Mouse (Mus musculus): ENCODE data around the gene Eef1a1. TPM values are rescaled to one million over a fixed set of nuclear protein-coding genes. Genes with fewer than 3 reads are reported as not detected.
A peak's percentile ranks its signal among the peaks of the same experiment; 100 is the strongest.

Eef1a1 gene
- polyA plus RNA-seq, 1 experiment from 2014 or later = 3,078 TPM

GRCm38 (mm10) chr9:78475383-78475780 is 13.6 kb downstream of the Eef1a1 start:
- 84% methylated on average over 2 of the region's 2 CpGs for WGBS
- H3K36me3 ChIP-seq = peaks cover 83% of the 10 kb centered on the region
- no peaks in the 10 kb centered on the region for H3K9me3 ChIP-seq
- ATAC-seq (ENCODE audit: extremely low read depth, insufficient number of reproducible peaks, low FRiP score, low TSS enrichment) = no peak
- peaks cover 19% of the 10 kb centered on the region for H3K4me1 ChIP-seq
- no peak overlapping the region for H3K4me2 ChIP-seq
- no peak overlapping the region for H3K4me3 ChIP-seq
- no peak overlapping the region for H3K27ac ChIP-seq (replicated peaks)
- no peak overlapping the region for H3K9ac ChIP-seq
- no peaks in the 10 kb centered on the region for H3K27me3 ChIP-seq (replicated peaks)

GRCm38 (mm10) chr9:78474771-78475382 is 14.1 kb downstream of the Eef1a1 start:
- Histone ChIP-seq H3K4me3 (no peak overlapping the region), H3K36me3 (peaks cover 83% of the 10 kb centered on the region), H3K9ac (no peak overlapping the region), H3K9me3 (no peaks in the 10 kb centered on the region), H3K27ac (replicated peaks) (no peak overlapping the region), H3K27me3 (replicated peaks) (no peaks in the 10 kb centered on the region), H3K4me1 (peaks cover 19% of the 10 kb centered on the region), H3K4me2 (no peak overlapping the region)
- ATAC-seq (ENCODE audit: extremely low read depth, insufficient number of reproducible peaks, low FRiP score, low TSS enrichment) = no peak
- 80% methylated on average over 5 of the region's 5 CpGs for WGBS

- Histone ChIP-seq H3K4me1 (peaks cover 15% of the 10 kb centered on the region), H3K9me3 (no peaks in the 10 kb centered on the region), H3K4me2 (no peak overlapping the region), H3K4me3 (no peak overlapping the region), H3K36me3 (peaks cover 84% of the 10 kb centered on the region), H3K27me3 (replicated peaks) (no peaks in the 10 kb centered on the region), H3K9ac (no peak overlapping the region), H3K27ac (replicated peaks) (no peak overlapping the region)
- no peak for ATAC-seq (ENCODE audit: extremely low read depth, insufficient number of reproducible peaks, low FRiP score, low TSS enrichment)
- 82% methylated on average over 2 of the region's 2 CpGs for WGBS
Measured at GRCm38 (mm10) chr9:78474270-78474669, 14.7 kb downstream of the Eef1a1 start.

- no peak overlapping the region for H3K27ac ChIP-seq (replicated peaks)
- H3K36me3 ChIP-seq = peaks cover 84% of the 10 kb centered on the region
- H3K4me1 ChIP-seq = peaks cover 8% of the 10 kb centered on the region
- H3K4me3 ChIP-seq = no peak overlapping the region
- H3K9ac ChIP-seq = no peak overlapping the region
- no peaks in the 10 kb centered on the region for H3K9me3 ChIP-seq
- ATAC-seq (ENCODE audit: extremely low read depth, insufficient number of reproducible peaks, low FRiP score, low TSS enrichment) = no peak
- no peak overlapping the region for H3K4me2 ChIP-seq
- H3K27me3 ChIP-seq (replicated peaks) = no peaks in the 10 kb centered on the region
- 83% methylated on average over 8 of the region's 8 CpGs for WGBS
Measured at GRCm38 (mm10) chr9:78473588-78473987, 15.4 kb downstream of the Eef1a1 start.

- H3K4me2 ChIP-seq = no peak overlapping the region
- H3K9ac ChIP-seq = no peak overlapping the region
- H3K36me3 ChIP-seq = peaks cover 98% of the 10 kb centered on the region
- H3K4me1 ChIP-seq = no peaks in the 10 kb centered on the region
- 80% methylated on average over 3 of the region's 3 CpGs for WGBS
- ATAC-seq (ENCODE audit: extremely low read depth, insufficient number of reproducible peaks, low FRiP score, low TSS enrichment) = no peak
- H3K9me3 ChIP-seq = no peaks in the 10 kb centered on the region
- no peaks in the 10 kb centered on the region for H3K27me3 ChIP-seq (replicated peaks)
- no peak overlapping the region for H3K4me3 ChIP-seq
- no peak overlapping the region for H3K27ac ChIP-seq (replicated peaks)
Measured at GRCm38 (mm10) chr9:78465725-78466124, 23.2 kb downstream of the Eef1a1 start.

- H3K9ac ChIP-seq = no peak overlapping the region
- no peak overlapping the region for H3K27ac ChIP-seq (replicated peaks)
- H3K4me3 ChIP-seq = no peak overlapping the region
- H3K9me3 ChIP-seq = no peaks in the 10 kb centered on the region
- H3K36me3 ChIP-seq = peaks cover 97% of the 10 kb centered on the region
- ATAC-seq (ENCODE audit: extremely low read depth, insufficient number of reproducible peaks, low FRiP score, low TSS enrichment) = no peak
- no peaks in the 10 kb centered on the region for H3K27me3 ChIP-seq (replicated peaks)
- no peaks in the 10 kb centered on the region for H3K4me1 ChIP-seq
- H3K4me2 ChIP-seq = no peak overlapping the region
- WGBS = 77% methylated on average over 4 of the region's 4 CpGs
Measured at GRCm38 (mm10) chr9:78463337-78463736, 25.6 kb downstream of the Eef1a1 start.

GRCm38 (mm10) chr9:78457026-78457425 is 31.9 kb downstream of the Eef1a1 start:
- Histone ChIP-seq H3K4me3 (no peak overlapping the region), H3K36me3 (peaks cover 88% of the 10 kb centered on the region), H3K27me3 (replicated peaks) (no peaks in the 10 kb centered on the region), H3K9ac (no peak overlapping the region), H3K27ac (replicated peaks) (no peak overlapping the region), H3K4me1 (no peaks in the 10 kb centered on the region), H3K9me3 (no peaks in the 10 kb centered on the region), H3K4me2 (no peak overlapping the region)
- 78% methylated on average over 8 of the region's 8 CpGs for WGBS
- ATAC-seq (ENCODE audit: extremely low read depth, insufficient number of reproducible peaks, low FRiP score, low TSS enrichment) = no peak

GRCm38 (mm10) chr9:78451382-78451781 is 37.6 kb downstream of the Eef1a1 start:
- WGBS = 71% methylated on average over 4 of the region's 4 CpGs
- Histone ChIP-seq H3K4me3 (no peak overlapping the region), H3K4me2 (no peak overlapping the region), H3K9me3 (no peaks in the 10 kb centered on the region), H3K9ac (no peak overlapping the region), H3K4me1 (peaks cover 13% of the 10 kb centered on the region), H3K27me3 (replicated peaks) (peaks cover 8% of the 10 kb centered on the region), H3K36me3 (peaks cover 49% of the 10 kb centered on the region), H3K27ac (replicated peaks) (no peak overlapping the region)
- no peak for ATAC-seq (ENCODE audit: extremely low read depth, insufficient number of reproducible peaks, low FRiP score, low TSS enrichment)

- ATAC-seq (ENCODE audit: extremely low read depth, insufficient number of reproducible peaks, low FRiP score, low TSS enrichment) = no peak
- peaks cover 18% of the 10 kb centered on the region for H3K27me3 ChIP-seq (replicated peaks)
- no peak overlapping the region for H3K4me2 ChIP-seq
- 77% methylated on average over 5 of the region's 5 CpGs for WGBS
- H3K4me3 ChIP-seq = no peak overlapping the region
- peaks cover 13% of the 10 kb centered on the region for H3K4me1 ChIP-seq
- no peak overlapping the region for H3K9ac ChIP-seq
- H3K27ac ChIP-seq (replicated peaks) = no peak overlapping the region
- no peaks in the 10 kb centered on the region for H3K9me3 ChIP-seq
- peaks cover 42% of the 10 kb centered on the region for H3K36me3 ChIP-seq
Measured at GRCm38 (mm10) chr9:78450404-78450803, 38.5 kb downstream of the Eef1a1 start.

- H3K27me3 ChIP-seq (replicated peaks) = peaks cover 39% of the 10 kb centered on the region
- WGBS = under 1% methylated on average over 93 of the region's 96 CpGs
- peaks cover 24% of the 10 kb centered on the region for H3K36me3 ChIP-seq
- peak within 1 kb of the TSS; percentile 94 for H3K27ac ChIP-seq (replicated peaks)
- H3K4me2 ChIP-seq = peak within 1 kb of the TSS; percentile 80
- peaks cover 13% of the 10 kb centered on the region for H3K4me1 ChIP-seq
- ATAC-seq (ENCODE audit: extremely low read depth, insufficient number of reproducible peaks, low FRiP score, low TSS enrichment) = peak; percentile 92
- peak within 1 kb of the TSS; percentile 97 for H3K4me3 ChIP-seq
- no peaks in the 10 kb centered on the region for H3K9me3 ChIP-seq
- peak within 1 kb of the TSS; percentile 97 for H3K9ac ChIP-seq
Measured at GRCm38 (mm10) chr9:78447973-78448873, 40.7 kb downstream of the Eef1a1 start, which contains the start of the genes Mto1 and Gm17324. Gene Mto1 (plus strand): TSS chr9:78448208. Gene Gm17324 (minus strand): TSS chr9:78448786.

- peaks cover 20% of the 10 kb centered on the region for H3K4me1 ChIP-seq
- H3K4me2 ChIP-seq = peak overlapping the region; percentile 80
- WGBS = 31% methylated on average over 9 of the region's 9 CpGs
- H3K4me3 ChIP-seq = peak overlapping the region; percentile 97
- H3K27me3 ChIP-seq (replicated peaks) = peaks cover 46% of the 10 kb centered on the region
- H3K9ac ChIP-seq = peak overlapping the region; percentile 97
- no peaks in the 10 kb centered on the region for H3K9me3 ChIP-seq
- ATAC-seq (ENCODE audit: extremely low read depth, insufficient number of reproducible peaks, low FRiP score, low TSS enrichment) = no peak
- no peak overlapping the region for H3K27ac ChIP-seq (replicated peaks)
- peaks cover 18% of the 10 kb centered on the region for H3K36me3 ChIP-seq
Measured at GRCm38 (mm10) chr9:78447606-78447972, 41.4 kb downstream of the Eef1a1 start.

All from heart, embryonic 13.5 days (tissue).